Mouse (Mus musculus) hindbrain, postnatal 0 days (tissue): ENCODE measurements at regions not wholly inside any gene's neighbourhood (a gene's known extent, or its start where the extent isn't known, plus 50 kb on each side); places are given as distances from the start of the nearest gene placed in this dataset.
"Not testable (repeated sequence)": the region's sequence is repeated elsewhere in the genome, so short reads cannot be mapped to it uniquely, and the experiment has no call there.

Source experiments
- ATAC-seq: fragments of 200-750 bp; cut with Nextera tagmentation; 2 replicates; pipeline ENCODE4 v1.8.0; 2017; ENCODE audit warnings: mild to moderate bottlenecking, moderate TSS enrichment, moderate library complexity
- DNase-seq: peaks from one replicate; pipeline ENCODE4 v3.0.0-alpha.2; 2015; ENCODE audit warnings: low spot score
- H3K27ac ChIP-seq: fragments of 300-500 bp; sonication (generic); 2 replicates; pipeline ENCODE4 v1.5.1; 2014; ENCODE audit warnings: mild to moderate bottlenecking
- H3K27me3 ChIP-seq: fragments of 300-500 bp; sonication (generic); 2 replicates; pipeline ENCODE4 v1.6.1; 2014; ENCODE audit warnings: low read length, mixed read lengths; ENCODE audit not compliant: insufficient read depth
- H3K36me3 ChIP-seq: fragments of 300-500 bp; sonication (generic); 2 replicates; pipeline ENCODE4 v1.6.1; 2014; ENCODE audit warnings: low read length, mixed read lengths; ENCODE audit not compliant: insufficient read depth
- H3K4me1 ChIP-seq: fragments of 300-500 bp; sonication (generic); 2 replicates; pipeline ENCODE4 v1.6.1; 2014; ENCODE audit warnings: antibody characterized with exemption, low read length, mixed read lengths; ENCODE audit not compliant: insufficient read depth
- H3K4me2 ChIP-seq: fragments of 300-500 bp; sonication (generic); 2 replicates; pipeline ENCODE4 v1.6.1; 2014; ENCODE audit warnings: low read depth, mild to moderate bottlenecking, low read length, moderate library complexity, mixed read lengths
- H3K4me3 ChIP-seq: fragments of 300-500 bp; sonication (generic); 2 replicates; pipeline ENCODE4 v1.5.1; 2014; ENCODE audit warnings: low read length
- H3K9ac ChIP-seq: fragments of 300-500 bp; sonication (generic); replicated peaks from 2 replicates; pipeline ENCODE4 v1.6.1; 2014; ENCODE audit warnings: mild to moderate bottlenecking, low read length, moderate library complexity, mixed read lengths
- H3K9me3 ChIP-seq: fragments of 300-500 bp; sonication (generic); 2 replicates; pipeline ENCODE4 v1.6.1; 2016; ENCODE audit warnings: low read length, mixed read lengths
- CTCF ChIP-seq: IDR thresholded peaks from 2 replicates; pipeline ENCODE4 v1.5.1; 2016; ENCODE audit warnings: antibody characterized with exemption, control low read depth, low read depth
- WGBS: fragments of 180-500 bp; shearing (Covaris S2); extraction: QIAGEN DNeasy Blood & Tissue Kit; methylation state at CpG from one replicate; pipeline ENCODE4 v1.1.7; 2014; 5-methylcytosine and 5-hydroxymethylcytosine counted together

DNA sequence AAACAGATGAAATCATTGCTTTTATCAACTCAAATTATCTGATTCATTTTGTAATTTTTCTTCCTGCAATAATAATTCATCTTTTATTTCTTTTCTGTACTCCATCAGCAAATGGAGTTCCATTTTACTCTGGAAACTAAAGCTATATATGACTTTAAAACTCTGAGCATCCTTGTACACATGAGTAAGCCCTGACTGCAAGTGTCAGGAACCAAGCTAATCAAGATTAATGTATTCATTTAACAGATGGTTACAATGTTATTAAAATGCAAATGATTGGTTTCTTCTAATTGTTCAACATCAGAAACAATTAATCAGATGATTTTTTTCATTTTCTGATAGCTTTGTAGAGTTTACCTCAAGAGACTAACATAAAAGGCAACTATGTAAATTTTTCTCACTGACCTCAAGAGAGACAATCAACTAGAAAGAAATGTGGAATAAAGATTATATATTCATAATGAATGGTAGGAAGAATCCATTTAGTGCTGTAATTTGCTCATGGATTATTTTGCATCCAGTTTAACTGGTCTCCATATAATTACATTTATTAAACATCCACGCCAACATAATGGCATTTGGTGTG, 1064.5 kb downstream of the Basp1 start:
- Histone ChIP-seq H3K27me3 (no peaks in the 10 kb centered on the region), H3K4me2 (no peak overlapping the region), H3K36me3 (no peaks in the 10 kb centered on the region), H3K4me1 (no peaks in the 10 kb centered on the region), H3K9ac (no peak overlapping the region), H3K27ac (no peak overlapping the region), H3K4me3 (no peak overlapping the region), H3K9me3 (no peaks in the 10 kb centered on the region)
- no peak for ATAC-seq
- no peak for TF ChIP-seq CTCF
- peak; percentile 3 for DNase-seq
- 64% methylated on average over 1 of the region's 1 CpGs for WGBS

DNA sequence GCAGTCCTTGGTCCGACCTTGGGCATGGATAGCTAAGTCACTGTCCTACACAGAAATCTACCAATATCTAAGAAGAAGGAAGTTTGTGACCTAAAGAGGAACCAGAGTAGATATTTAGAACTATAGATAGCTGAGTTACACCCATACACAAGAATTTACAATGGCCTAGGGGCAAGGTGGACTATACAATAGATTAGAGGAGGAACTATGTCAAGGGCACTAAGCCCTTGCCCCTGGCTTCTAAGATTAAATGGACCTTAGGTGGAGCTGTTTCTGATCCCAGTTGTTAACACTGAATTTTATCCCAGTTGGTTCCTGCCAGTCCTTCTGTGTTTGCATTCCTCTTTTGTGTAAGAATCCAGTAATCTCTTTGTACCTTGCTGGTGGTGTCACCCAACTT, 1077.7 kb downstream of the Basp1 start:
- H3K27ac ChIP-seq, H3K9ac ChIP-seq, DNase-seq, H3K4me3 ChIP-seq, H3K9me3 ChIP-seq, H3K4me2 ChIP-seq, H3K36me3 ChIP-seq, H3K4me1 ChIP-seq, ATAC-seq, H3K27me3 ChIP-seq: not testable (repeated sequence)
- WGBS: 82% methylated on average over 1 of the region's 1 CpGs

DNA sequence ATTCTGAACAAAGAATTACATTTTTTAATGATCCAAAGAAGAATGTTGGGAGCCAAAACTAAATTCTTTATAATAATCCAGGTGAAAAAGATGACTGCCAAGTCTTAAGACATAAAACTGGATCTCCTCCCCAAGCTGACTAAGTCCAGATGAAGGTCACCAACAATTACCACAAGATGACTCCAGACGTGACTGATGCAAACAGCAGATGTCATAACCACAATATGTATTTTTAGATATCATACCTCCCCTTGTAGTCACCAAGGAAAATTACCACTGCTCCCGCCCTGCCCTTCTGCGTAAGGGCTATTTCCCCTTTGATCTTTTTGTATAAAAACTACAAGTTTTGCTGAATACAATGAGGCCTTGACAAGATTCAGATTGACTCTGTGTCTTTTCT, 1110.4 kb downstream of the Basp1 start:
- H3K27me3 ChIP-seq, H3K4me1 ChIP-seq, DNase-seq, ATAC-seq, H3K9me3 ChIP-seq, H3K9ac ChIP-seq, H3K4me2 ChIP-seq, H3K36me3 ChIP-seq, H3K27ac ChIP-seq, H3K4me3 ChIP-seq: not testable (repeated sequence)
- 83% methylated on average over 3 of the region's 3 CpGs for WGBS

DNA sequence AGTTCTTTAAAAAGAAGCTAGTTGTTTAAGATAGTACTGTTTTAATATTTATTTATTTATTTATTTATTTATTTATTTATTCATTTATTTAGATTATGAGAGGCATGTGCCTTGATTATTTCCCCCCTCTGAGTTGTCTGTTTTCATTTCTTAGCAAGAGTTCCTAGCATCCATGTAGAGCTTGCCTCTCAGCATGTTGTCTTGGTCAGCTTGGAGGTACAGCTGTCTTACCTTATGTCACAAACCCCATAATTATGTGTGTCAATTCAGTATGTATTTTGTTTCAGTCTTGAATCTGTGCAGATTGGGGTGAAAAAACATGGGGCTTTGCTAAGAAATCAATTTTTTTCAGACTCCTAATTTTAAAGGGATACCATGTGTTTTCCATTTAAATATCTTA, 1116.3 kb downstream of the Basp1 start:
- no peak for DNase-seq
- H3K4me2 ChIP-seq: no peak overlapping the region
- H3K27ac ChIP-seq: no peak overlapping the region
- no peak for TF ChIP-seq CTCF
- no peaks in the 10 kb centered on the region for H3K9me3 ChIP-seq
- ATAC-seq: no peak
- H3K4me3 ChIP-seq: no peak overlapping the region
- H3K36me3 ChIP-seq: no peaks in the 10 kb centered on the region
- no peak overlapping the region for H3K9ac ChIP-seq
- H3K27me3 ChIP-seq: no peaks in the 10 kb centered on the region
- no peaks in the 10 kb centered on the region for H3K4me1 ChIP-seq

DNA sequence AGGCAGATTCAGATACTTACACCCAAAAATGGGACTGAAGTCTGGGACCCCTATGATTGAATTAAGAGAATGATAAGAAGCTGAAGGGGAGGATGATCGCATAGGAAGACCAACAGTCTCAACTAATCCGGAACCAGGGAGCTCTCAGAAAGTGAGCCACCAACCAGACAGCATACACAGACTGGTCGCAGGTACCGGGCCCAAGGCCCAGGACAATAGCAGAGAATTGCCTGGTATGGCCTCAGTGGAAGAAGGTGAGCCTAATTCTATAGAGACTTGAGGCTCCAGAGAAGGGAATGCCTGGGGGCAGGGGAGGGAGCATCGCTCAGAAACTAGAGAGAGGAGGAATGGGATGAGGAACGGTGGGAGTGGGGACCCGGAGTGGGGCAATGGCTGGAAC, 1116.8 kb downstream of the Basp1 start:
- Histone ChIP-seq H3K4me3 (no peak overlapping the region), H3K36me3 (no peaks in the 10 kb centered on the region), H3K4me1 (no peaks in the 10 kb centered on the region), H3K27me3 (no peaks in the 10 kb centered on the region), H3K9ac (no peak overlapping the region), H3K27ac (no peak overlapping the region), H3K4me2 (no peak overlapping the region), H3K9me3 (no peaks in the 10 kb centered on the region)
- DNase-seq (no peak), ATAC-seq (no peak)
- TF ChIP-seq CTCF: no peak
- 94% methylated on average over 7 of the region's 7 CpGs for WGBS

DNA sequence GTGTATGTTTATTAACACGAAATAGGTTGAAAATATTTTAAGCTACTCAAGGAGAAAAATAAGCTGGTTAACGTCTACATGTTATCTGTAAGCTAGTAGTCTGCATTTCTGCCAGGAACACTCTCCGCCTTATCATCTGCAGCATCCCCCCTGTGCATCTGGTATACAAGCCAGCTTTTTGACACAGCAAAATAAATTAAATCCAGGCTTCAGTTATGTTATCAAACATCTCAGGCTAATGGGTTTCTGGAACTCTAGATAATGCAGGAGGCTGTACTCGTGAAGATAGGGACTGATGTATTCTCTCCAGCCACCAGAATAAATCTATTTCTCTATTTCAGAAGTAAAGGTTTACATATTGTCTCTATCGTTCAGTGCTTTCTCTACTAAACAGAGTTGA, 1138.5 kb downstream of the Basp1 start:
- H3K4me1 ChIP-seq: no peaks in the 10 kb centered on the region
- TF ChIP-seq CTCF: no peak
- DNase-seq: no peak
- H3K4me3 ChIP-seq: no peak overlapping the region
- no peak for ATAC-seq
- no peaks in the 10 kb centered on the region for H3K9me3 ChIP-seq
- no peak overlapping the region for H3K9ac ChIP-seq
- no peak overlapping the region for H3K27ac ChIP-seq
- H3K27me3 ChIP-seq: no peaks in the 10 kb centered on the region
- H3K4me2 ChIP-seq: no peak overlapping the region
- 65% methylated on average over 5 of the region's 5 CpGs for WGBS
- H3K36me3 ChIP-seq: no peaks in the 10 kb centered on the region

DNA sequence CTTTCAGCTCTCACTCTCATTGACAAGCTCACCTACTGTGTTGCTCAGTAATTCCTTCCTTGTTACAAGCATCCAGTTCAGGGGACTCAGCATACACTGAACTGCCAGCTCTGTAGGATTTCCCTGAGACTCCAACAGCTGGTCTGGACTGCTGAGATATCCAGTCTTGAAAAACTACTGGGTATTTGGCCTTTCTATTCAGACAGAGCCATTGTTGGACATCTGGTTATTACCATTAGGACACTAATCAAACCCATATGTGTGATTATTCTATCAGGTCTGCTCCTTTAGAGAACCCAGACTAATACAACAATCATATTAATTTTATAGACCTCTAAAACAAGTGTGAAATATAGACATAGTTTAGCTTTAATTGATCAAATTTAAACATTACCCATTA, 1146.2 kb downstream of the Basp1 start:
- Histone ChIP-seq H3K9me3 (no peaks in the 10 kb centered on the region), H3K4me2 (no peak overlapping the region), H3K27ac (no peak overlapping the region), H3K9ac (no peak overlapping the region), H3K4me3 (no peak overlapping the region), H3K36me3 (no peaks in the 10 kb centered on the region), H3K4me1 (no peaks in the 10 kb centered on the region), H3K27me3 (no peaks in the 10 kb centered on the region)
- TF ChIP-seq CTCF: no peak
- DNase-seq (no peak), ATAC-seq (no peak)
